Mouse (Mus musculus) CD4-positive, CD25-positive, alpha-beta regulatory T cell, adult 4 months (primary cell): ENCODE measurements around the gene Dkkl1. TPM values are rescaled to one million over a fixed set of nuclear protein-coding genes. Genes with fewer than 3 reads are reported as not detected.

ENCODE experiments used
- ATAC-seq: one replicate; pipeline ENCODE4 v1.8.0; 2017
- polyA plus RNA-seq, 2 experiments: library from polyadenylated mRNA; unstranded; fragments of 100-300 nt; shearing (Covaris generic); gene quantifications; one replicate each; pipeline ENCODE4 v1.2.1; 2017

Gene Dkkl1
- polyA plus RNA-seq, 2 experiments from 2014 or later: 16.1 to 22.9 TPM

DNA sequence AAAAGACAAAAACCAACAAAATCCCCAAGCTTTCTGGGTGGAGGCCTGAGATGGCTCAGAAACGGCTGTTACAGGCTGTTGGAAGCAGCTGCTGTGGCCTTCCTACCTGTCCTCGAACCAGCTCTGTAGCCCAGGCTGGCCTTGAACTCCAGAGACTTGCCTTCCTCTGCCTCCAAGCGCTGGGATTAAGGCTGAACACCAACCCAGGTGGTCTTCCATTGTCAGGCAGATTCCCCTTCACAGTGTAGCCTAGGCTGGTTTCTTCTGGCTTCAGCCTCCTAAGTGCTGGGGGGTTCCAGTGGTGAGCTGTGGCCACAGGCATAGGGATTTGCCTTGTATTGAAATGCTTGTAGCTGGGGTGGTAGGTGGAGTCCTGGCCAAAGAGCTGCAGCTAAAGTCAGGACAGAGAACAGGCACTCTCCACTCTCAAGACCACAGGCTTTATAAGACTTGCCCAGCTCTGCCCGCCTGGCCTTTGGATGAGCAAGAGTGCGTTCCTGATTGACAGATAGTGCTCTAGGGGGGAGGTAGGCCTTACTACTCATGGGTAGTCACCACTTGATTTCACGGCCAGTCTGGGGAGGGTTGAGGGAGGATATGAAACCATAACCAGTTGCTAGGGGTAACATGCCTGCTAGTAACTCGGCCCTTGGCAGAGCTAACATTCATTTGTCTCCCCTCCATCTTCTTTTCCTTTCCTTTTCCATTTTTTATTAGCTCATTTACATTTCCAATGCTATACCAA, 17.7 kb upstream of the Dkkl1 start:
- ATAC-seq: no peak

DNA sequence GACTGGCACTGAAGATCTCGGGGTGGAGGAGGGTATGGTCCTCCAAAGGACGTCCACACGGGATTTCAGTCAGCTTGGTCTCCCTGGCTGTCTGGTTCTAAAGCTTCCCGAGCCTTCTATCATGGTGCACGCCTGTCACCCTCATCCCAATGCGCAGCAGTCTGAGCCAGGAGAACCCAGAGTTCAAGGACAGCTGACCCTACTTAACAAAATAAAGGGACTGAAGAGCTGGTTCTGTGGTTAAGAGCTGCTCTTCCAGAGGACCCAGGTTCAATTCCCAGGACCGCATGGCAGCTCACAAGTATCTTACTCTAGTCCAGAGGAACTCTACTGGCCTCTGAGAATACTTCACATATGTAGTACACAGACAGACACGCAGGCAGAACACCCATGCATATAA, 17.1 kb upstream of the Dkkl1 start:
- no peak for ATAC-seq

DNA sequence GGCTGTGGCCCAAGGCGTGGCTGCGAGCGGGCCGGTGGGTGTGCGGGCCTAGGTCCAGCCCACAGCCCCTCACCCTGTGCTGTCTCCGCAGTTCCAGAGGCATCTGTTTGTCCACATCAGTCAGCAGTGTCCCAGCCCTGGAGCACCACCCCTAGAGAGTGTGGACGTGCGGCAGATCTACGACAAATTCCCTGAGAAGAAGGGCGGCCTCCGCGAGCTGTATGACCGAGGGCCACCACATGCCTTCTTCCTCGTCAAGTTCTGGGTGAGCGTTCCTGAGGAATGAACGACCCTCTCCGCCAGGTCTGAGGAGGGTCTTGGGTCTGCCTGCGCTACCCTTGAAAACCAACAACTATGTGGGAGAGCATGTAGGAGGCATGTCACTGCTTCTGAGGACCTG, 16.6 kb upstream of the Dkkl1 start:
- ATAC-seq: no peak

DNA sequence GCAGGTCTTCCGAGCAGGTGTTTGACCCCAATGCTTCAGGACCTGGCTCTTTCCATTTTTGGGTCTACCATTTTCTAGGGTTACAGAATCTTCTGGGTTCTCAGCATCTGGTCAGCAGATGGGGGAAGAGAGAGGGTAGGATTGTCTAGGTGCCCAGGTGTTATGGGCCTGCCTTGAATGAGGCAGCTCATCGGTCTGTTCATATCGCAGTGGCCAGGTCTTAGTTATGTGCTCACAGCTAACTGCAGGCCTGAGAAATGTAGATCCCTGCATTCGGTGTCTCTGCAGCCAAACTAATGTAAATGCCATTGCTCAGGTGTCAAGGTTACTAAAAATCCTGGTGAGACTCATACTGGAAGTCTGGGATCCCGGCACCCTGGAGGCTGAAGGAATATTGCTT, 14.5 kb upstream of the Dkkl1 start:
- no peak for ATAC-seq

DNA sequence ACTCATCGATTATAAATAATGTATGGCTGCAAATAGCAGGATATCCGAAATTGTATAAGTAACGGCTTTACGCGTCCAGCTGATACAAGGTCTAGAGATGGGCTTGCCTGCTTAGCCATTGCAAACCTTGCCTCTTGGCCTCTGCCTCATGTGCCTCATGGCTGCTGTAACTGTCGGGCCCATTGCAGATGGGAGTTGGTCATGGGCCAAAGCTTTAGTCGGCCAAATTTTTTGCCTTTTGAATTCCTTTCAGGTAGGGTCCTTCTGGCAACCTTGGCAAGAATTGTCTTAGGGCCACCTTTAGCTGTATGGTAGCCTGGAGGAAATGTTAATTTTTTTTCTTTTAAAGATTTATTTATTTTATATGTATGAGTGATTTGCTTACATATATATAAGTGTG, 12.9 kb upstream of the Dkkl1 start:
- no peak for ATAC-seq

DNA sequence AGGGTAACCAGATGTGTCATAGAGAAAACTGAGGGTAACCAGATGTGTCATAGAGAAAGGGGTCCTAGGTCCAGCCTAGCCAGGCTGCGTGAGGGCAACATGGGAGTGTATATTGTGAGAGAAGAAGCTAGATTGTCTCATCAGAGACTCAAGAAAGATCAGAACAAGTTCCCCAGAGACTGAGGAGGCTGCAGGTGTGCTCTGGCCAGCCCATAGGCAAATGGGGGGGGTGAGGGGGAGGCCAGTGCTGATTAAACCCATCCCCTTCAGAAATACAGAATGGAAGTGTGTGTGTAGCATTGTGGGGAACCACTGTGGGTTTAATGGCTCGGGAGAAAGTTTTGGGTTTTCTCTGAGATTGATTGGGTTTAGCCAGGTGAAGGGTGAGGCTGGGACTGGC, 9.7 kb upstream of the Dkkl1 start:
- ATAC-seq: no peak

DNA sequence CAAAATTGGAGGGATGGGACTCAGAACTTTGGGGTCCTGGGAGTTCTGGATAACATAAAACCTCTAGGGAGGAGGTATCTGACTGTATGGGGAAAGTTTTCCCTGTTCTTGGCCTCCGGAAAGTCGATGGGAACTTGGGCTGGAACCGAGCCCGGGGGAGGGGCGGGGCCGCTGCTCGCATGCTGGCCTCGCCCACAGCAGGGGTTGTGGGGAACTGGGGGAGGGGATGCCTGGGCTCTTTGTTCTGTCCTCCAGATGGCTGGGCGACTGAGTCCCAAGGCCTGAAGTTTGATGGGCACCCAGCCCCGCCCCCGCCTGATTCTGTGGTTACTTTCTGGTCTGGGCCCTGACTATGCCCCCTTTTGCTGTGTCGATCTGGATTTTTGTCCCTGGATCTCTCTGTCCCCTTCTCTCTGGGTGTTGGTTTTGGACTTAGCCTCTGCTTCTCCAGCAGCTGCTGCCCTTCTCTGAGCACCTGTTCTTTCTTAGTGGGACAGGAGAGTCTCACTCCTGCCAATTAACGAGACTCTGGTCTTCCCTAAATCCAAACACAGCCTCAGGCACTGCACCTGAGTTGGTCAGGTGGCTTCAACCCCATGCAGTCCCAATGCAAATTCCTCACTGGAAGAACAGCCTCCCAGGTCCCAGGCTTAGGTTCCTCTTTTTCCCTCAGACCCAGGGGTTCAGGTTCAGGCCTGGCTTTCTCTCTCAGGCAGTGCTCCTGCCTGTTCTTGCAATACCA, 4.7 kb upstream of the Dkkl1 start:
- ATAC-seq: no peak

DNA sequence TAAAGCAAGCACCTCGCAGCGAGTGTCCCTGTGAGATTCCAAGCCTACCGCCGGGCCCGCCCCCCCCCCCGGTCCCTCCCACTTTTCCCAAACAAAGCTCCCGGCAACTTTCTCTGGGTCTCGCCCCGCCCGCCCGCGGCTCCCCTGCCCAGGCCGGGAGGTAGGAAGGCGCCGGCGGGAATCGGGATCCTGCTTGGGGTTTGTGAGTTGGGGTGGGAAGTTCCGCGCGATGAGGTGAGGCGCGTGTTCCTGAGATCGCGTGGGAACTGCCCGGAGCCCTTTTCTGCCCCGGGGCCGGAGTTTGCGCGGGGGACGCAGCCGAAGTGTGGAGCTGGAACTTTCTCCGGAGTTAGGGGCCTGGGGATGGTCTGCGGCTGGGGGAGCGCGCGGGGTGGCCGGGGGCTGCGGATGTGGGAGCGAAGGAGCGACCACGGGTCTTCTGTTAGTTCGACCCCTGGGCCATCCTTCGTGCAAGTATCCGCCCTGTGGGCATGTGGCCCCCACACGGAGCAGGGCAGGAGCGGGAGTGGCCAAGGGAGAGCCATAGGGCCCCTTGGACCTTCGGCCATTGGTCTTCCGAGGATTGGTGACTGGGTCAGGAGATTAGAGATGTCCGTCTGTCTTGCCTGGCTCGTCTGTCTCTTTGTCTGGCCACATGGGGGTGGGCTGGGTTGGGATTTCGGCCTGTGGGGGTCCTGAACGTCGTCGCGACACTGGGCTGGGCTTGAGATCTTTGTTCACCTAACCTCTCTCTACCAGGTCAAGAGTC, 3.9 kb upstream of the Dkkl1 start, which contains the start of gene Tead2:
Gene Tead2, plus strand, starts transcription at position 81 of the 769 bp plus-strand sequence.
- no peak for ATAC-seq

DNA sequence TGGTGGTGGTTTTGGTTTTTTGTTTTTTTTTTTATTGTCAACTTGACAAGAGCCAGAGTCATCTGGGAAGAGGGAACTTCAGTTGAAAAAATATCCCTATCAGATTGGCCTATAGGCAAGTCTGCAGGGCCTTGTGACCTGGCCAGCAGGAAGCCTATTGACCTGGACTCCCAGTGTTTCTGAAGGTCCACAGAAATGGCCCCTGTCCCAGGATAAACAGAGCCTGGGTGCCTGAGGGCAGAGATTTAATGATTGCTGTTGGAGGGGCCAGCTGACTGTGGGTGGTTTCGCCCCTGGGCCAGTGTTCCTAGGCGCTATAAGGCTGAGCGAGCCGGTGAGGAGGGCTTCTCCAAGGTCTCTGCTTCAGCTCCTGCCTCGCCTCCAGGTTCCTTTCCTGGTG, 1.8 kb upstream of the Dkkl1 start:
- no peak for ATAC-seq

DNA sequence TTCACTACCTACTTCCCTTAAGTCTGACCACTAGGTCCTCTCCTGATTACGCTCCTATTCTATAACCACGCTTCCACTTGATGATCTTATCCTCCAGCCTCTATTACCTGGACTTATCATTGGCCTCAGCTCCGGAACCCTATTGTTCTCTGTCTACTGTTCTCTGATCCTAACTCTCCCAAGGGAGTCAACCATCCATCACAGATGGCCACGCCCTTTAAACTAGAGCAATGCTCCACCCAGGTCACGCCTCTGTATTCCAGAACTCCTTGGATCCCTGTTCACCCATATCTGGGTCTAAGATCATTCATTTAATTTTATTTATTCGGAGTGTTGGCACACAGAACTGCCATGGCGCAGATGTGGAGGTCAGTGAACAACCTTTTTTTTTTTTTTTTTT, 409 bp upstream of the Dkkl1 start:
- ATAC-seq: no peak

DNA sequence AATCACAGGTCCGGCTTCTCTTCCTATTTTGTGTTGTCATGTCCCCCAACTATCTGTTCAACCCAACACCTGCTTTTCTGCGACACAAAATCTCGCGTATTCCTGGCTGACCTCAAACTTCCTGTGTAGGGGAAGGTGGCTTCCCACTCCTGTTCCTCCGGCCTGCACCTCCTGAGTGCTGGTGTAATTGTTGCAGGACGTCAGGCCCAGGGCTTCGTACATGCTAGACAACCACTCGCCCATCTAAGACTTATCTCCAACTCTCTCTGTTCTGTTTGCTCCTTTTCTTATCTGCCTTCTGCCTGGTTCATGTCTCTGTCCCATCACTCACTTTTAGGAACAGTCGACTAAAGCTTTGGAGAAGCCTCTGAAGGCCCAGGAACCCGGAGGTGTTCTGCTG, 877 bp downstream of the Dkkl1 start:
- no peak for ATAC-seq

DNA sequence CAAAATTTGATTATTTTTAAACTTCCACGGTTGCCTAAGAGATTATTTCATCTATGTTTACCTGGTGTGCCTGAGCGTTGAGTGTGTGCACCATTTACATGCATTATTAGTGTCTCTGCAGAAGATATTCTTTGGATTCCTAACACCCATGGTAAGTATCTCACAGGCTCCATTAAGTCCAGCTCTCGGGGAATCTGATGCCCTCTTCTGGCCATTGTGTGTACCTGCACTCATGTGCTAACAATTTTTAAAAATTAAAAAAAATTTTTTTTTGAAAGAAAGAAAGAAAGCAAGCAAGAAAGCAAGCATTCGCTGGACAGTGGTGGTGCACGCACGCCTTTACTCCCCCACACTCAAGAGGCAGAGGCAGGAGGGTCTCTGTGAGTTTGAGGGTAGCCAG, 3.7 kb downstream of the Dkkl1 start:
- ATAC-seq: no peak

DNA sequence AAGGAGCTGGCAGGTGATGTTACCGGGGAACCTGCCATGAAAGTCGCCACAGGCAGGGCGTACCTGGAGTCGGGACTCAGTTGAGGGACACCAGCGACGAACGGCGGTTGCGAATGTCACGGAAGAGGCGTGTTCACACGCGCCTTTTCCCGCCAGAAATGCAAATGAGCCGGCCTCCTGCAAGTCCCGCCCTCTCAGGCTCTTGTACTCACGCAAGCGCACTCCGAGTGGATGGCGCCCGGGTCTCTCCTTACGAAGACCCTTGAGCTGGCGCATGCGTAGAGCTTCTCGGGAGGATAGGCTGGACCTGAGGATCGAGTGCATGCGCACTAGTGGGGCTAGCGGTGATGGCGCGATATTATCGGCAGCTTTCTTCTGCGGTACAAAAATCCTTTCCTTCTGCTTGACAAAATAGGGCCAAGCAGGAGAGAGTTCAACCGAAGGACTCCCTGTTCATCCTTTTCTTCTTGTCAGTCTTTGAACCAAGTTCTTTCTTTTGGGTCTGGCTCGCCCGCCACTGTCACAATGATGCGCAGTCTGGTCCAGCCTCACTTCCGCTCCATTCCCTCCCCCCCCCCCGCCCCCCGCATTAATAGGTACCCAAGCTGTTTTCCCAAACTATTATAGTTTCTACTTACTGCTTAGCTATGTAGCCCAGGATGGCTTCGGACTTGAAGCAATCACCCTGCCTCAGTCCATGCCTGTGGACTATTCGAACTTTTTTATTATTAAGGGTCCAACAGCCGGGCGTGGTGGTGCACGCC, 7.4 kb downstream of the Dkkl1 start, which contains the start of gene Ccdc155:
Gene Ccdc155, minus strand, starts transcription at position 513 of the 764 bp plus-strand sequence.
- ATAC-seq: peak; percentile 97

DNA sequence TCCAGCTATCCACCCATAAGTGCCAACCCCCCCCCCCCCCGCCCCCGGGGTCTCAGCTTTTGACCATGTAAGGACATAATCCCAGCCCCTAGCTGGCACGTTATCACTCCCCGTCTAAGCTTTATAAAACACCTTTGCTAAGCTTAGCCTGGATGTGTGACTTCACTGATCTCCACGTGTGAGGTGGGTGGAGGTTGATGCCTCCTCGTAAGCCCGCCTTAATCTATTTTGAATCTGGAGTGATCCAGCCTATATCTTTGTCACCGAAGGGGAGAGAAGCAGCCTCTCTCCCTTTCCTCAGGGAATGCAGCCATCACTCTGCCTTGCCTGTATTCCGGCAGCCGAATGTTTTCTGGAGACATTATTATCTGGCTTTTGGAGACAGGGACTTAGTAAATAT, 9.3 kb downstream of the Dkkl1 start:
- no peak for ATAC-seq

DNA sequence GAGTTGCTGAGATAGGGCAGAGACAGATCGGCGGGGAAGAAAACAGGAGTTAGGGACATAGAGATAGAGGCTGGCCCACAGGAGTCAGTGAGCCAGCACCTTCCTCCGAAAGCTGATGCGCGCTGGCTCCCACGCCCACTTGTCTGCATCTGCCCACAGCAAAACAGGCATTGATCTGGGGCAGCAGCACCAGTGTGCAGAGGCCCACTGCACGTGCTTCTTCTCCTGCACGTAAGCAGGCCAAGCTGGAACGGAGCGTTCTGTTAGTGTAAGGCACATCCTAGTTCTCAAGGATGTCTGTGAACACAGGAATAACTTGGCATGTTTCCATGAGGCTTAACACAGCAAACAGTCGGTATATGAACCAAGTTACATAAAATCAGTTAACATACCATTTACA, 13.0 kb downstream of the Dkkl1 start:
- no peak for ATAC-seq

DNA sequence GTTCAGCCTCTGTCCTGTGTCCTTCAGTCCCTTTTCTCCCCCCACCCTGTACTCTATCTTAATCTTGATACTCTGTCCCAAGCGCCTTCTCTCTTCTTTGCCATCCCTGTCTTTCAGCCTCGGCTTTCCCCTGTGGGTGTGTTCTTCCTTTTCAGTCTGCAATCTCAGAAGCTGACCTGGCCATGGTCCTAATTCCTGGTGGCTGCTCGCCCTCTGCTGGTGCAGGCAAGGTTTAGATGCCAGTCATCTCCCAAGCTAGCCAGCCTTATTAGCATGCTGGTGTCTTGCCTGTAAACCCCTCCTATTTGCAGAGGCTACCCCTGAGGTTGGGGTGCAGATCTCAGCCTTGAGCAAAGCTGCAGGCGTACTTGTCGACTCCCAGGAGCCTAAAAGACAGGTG, 13.5 kb downstream of the Dkkl1 start:
- no peak for ATAC-seq

DNA sequence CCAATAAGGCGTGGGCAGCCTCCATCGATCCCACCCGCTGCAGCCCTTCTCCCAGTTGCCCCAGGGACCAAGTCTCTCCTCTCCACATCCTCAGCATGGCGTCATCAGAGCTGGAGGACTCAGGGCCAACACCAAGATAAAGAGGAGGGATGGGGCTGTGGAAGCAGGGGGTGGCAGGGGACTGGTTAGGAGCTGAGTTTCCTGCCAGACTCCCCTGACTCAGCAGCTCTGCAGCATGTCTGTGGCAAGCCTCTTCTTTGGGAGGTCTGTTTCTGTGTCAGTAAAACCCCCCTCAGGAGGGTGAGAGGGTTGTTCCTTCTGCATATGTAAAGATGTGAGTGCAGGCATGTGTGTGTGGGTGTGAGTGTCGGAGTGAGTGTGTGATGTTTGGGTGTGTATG, 15.0 kb downstream of the Dkkl1 start:
- no peak for ATAC-seq

DNA sequence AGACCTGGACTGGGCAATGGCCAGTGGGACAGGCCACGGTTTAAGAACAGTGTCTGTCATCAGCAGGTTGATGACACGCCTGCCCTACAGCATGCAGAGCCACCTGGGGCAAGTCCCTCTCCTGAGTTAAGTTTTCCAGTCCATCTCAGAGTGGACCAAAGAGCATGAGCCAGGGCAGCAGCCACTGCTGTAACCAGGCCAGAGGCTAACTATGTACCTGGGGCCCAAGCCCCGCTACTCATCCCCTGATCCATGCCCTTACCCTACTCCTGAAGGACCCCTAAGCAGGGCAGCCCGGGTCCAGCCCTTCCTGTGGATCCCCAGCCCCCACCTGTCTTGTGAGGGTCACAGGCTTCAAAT, 15.8 kb downstream of the Dkkl1 start:
- no peak for ATAC-seq

DNA sequence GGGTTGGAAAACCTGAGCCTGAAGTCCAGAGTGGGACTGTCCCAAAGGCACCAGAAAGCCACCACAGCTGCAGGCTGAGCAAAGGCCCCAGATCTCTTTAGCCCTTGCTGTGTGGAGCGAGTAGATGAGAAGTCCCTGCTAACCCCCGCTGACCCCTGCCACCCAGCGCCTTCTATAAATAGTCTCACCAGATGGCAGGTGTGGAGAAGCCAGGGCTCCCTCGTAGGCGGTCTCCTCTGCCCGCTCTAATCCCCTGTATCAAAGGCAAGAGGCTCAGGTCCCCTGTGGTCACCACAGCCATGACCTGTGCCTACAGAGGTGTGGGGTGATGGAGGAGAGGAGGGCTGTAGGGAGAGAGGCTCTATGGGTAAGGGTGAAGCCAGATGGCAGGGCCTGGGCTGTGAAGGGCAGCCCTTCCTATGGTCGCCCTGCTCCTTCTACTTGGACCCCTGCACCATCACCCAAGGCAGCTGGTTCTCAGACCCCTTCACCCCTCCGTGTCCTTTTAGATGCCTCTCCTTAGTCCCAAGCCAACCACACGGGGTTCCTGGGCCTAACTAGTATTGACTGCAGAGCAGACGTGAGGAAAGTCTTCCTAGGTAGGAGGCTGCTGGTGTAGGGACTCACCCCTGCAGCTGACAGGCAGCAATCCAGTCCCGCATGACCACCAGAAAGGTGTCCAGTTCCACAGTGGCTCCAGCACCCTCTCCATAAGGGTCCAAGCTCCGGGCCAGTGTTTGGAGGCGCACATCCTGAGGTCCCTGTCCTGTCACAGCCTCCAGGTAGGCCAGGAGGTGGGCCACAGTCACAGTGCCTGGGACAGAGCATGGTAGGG, 16.4 kb downstream of the Dkkl1 start:
- ATAC-seq: no peak

DNA sequence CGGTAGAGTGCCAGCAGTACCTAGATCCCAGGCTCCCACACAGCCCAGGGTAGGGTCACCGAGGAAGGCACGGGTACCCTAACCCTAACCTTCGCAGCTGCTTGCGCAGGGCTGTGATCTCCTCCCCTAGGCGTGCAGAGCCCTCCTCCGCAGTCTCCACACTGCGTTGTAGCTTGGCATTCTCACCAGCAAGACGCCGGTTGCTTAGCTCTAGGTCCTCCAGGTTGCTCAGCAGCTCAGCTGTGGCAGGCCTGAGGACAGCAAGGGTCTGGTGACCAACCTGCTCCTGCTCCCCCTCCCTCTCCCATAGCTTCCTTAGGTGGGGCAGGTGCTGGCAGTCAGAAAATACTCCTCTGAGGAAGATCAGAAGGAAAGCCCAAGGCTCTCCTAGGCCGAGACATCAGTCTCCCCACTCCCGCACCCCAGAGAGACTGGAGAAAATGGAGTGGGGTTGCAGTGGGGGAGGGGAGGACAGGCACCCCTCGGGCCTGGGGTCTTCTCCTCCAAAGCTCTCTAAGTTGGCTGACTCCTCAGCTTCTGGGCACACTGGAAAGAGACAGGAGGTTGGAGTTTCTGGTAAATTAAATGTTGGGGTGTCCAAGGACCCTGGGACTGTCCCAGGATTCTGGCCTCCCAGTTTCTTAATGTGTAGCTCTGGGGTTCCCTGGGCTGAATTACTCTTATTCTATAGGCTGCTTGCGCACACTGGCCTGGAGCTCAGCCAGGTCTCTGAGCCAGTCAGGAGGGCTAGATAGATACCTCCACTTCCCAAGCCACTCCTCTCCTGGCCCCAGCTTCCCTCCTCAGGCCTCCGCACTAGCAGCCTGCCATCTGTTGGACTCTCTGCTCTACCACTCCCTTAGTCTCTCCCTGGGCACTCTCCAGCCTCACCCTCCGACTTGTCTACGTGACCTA, 17.8 kb downstream of the Dkkl1 start:
- ATAC-seq: no peak

DNA sequence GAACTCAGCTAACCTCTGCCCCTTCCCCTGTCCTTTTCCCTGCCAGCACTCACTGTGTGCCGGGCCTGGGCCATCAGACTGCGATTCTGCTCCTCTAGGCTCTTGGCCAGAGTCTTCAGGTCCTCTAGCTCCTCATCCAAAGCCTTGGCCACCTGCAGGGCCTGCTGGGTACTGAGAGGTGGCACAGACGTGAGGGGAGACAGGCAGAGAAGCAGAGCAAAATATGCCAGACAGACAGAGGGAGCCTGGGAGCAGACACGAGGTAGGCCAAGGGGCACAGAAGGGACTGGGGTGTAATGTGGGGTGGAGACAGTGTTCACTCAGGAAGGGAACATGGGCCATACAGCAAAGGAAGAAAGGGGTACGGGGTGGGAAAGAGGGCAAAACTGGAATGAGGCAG, 18.5 kb downstream of the Dkkl1 start:
- no peak for ATAC-seq
